Mouse (Mus musculus) kidney, adult 2 months (tissue): ENCODE measurements around the gene Pacrg.

Experiments
- CTCF ChIP-seq: fragments of 200-500 bp; conservative IDR thresholded peaks from 2 replicates; pipeline ENCODE4 v1.5.1; 2011; ENCODE audit warnings: low read depth, mild to moderate bottlenecking, control low read depth, low read length, moderate library complexity, mixed read lengths; ENCODE audit not compliant: insufficient read depth, insufficient read length
- POLR2A ChIP-seq: fragments of 200-500 bp; IDR thresholded peaks from one replicate; pipeline ENCODE4 v1.6.1; 2011; ENCODE audit warnings: low read depth, low read length, control low read depth

DNA sequence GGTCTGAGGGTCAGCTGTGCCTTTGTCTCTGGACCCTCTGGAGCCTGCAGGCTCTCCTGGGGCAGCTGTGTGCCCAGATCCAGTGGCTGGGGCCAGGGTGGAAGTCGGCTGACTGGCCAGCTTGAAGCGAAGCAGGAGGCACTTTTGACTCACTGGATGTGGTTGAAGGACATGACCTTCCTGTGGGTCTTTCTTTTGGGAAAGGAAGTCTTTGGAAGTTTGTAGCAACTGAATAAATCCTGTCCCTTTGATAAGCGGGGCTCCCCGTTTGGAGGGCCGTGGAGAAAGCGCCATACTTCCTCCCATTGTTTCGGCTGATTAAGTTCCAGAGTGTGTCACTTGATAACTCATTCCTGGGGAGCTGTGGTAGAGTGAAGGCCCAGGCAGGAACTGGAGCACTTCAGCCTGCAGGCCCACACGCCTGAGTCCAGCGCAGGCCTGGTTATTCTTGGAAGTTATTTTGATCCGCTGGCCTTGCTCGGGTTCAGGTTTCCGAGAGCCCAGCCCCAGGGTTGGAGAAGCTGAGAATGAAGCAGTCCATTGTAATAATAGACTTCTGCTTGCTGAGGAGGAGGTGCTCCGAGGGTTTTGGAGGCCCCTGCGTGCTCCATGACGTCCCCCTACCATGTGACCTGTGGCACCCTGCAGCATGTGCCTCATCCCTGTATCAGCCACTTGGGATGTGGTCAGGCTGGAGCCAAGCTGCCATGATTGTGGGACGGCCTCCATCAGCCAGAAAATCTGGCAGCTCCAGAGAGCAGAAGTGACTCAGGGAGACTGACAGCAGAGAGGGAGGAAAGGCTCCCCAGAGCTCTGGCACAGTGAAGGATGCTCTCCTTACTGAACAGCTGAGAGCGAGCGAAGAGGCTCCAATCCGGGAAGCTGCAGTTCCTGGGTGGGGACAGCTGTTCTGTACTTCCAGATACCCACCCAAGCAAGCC lies 449.6 kb downstream of the Pacrg start:
- TF ChIP-seq CTCF = no peak
- TF ChIP-seq POLR2A = peak; percentile 7
